Mouse (Mus musculus) bone marrow, adult 2 months (tissue): ENCODE data around the gene Sgk1. TPM values are rescaled to one million over a fixed set of nuclear protein-coding genes. Genes with fewer than 3 reads are reported as not detected.

Source experiments
- H3K27ac ChIP-seq: fragments of 200-500 bp; 2 replicates; pipeline ENCODE4 v1.5.1; 2012; ENCODE audit warnings: low read depth, mild to moderate bottlenecking, control low read depth, inconsistent platforms, low read length; ENCODE audit not compliant: control insufficient read depth, poor library complexity, insufficient read depth
- H3K4me1 ChIP-seq: fragments of 200-500 bp; 2 replicates; pipeline ENCODE4 v1.6.1; 2011; ENCODE audit warnings: low read length; ENCODE audit not compliant: control insufficient read depth, insufficient read depth
- H3K4me3 ChIP-seq: fragments of 200-500 bp; replicated peaks from 2 replicates; pipeline ENCODE3; 2011; ENCODE audit warnings: mild to moderate bottlenecking, low read depth, low read length, control low read depth; ENCODE audit not compliant: control insufficient read depth
- CTCF ChIP-seq: fragments of 200-500 bp; IDR thresholded peaks from 2 replicates; pipeline ENCODE4 v1.5.1; 2011; ENCODE audit warnings: low read length, control low read depth; ENCODE audit not compliant: control insufficient read depth, insufficient read depth
- POLR2A ChIP-seq: fragments of 200-500 bp; IDR thresholded peaks from 2 replicates; pipeline ENCODE4 v1.6.1; 2011; ENCODE audit warnings: low read depth, mild to moderate bottlenecking, control low read depth, low read length, borderline replicate concordance; ENCODE audit not compliant: control insufficient read depth
- WGBS: fragments of 180-500 bp; shearing (Covaris S2); methylation state at CpG from one replicate; pipeline ENCODE4 v1.1.7; 2018; 5-methylcytosine and 5-hydroxymethylcytosine counted together
- polyA plus RNA-seq: library from polyadenylated mRNA; stranded (reverse); fragments of >200 nt; gene quantifications from 2 replicates; pipeline ENCODE4 v1.2.4, GENCODE M21; 2011; ENCODE audit warnings: low replicate concordance; ENCODE audit not compliant: missing spikeins, insufficient read depth, insufficient read length

Gene Sgk1
- polyA plus RNA-seq, 1 experiment: 17.1 TPM

- 88% methylated on average over 10 of the region's 10 CpGs for WGBS
- TF ChIP-seq CTCF (no peak), POLR2A (no peak)
Measured at GRCm38 (mm10) chr10:21845601-21846282, 36.2 kb upstream of the Sgk1 start.

GRCm38 (mm10) chr10:21846366-21846765 is 35.6 kb upstream of the Sgk1 start:
- 78% methylated on average over 9 of the region's 9 CpGs for WGBS
- no peak overlapping the region for H3K27ac ChIP-seq
- no peak overlapping the region for H3K4me3 ChIP-seq
- no peaks in the 10 kb centered on the region; the same call in 1 of the 2 replicates for H3K4me1 ChIP-seq
- TF ChIP-seq CTCF: no peak
- no peak for TF ChIP-seq POLR2A

More at GRCm38 (mm10) chr10:21845601-21846282, 36.2 kb upstream of the Sgk1 start:
- H3K27ac ChIP-seq: no peak overlapping the region
- H3K4me3 ChIP-seq: no peak overlapping the region
- no peaks in the 10 kb centered on the region; the same call in 1 of the 2 replicates for H3K4me1 ChIP-seq

- TF ChIP-seq POLR2A: no peak
- TF ChIP-seq CTCF: no peak
- H3K4me3 ChIP-seq: no peak overlapping the region
- no peak overlapping the region for H3K27ac ChIP-seq
- 71% methylated on average over 11 of the region's 11 CpGs for WGBS
- H3K4me1 ChIP-seq: no peaks in the 10 kb centered on the region; the same call in 1 of the 2 replicates
Measured at GRCm38 (mm10) chr10:21847026-21847820, 34.8 kb upstream of the Sgk1 start.

- WGBS: 87% methylated on average over 16 of the region's 16 CpGs
- no peak overlapping the region for H3K27ac ChIP-seq
- no peak overlapping the region for H3K4me3 ChIP-seq
- no peak for TF ChIP-seq POLR2A
- no peak for TF ChIP-seq CTCF
- H3K4me1 ChIP-seq: no peaks in the 10 kb centered on the region; the same call in 1 of the 2 replicates
Measured at GRCm38 (mm10) chr10:21847931-21848670, 33.9 kb upstream of the Sgk1 start.

- Histone ChIP-seq H3K27ac (no peak overlapping the region), H3K4me1 (no peaks in the 10 kb centered on the region; the same call in 1 of the 2 replicates), H3K4me3 (no peak overlapping the region)
- TF ChIP-seq POLR2A: no peak
- no peak for TF ChIP-seq CTCF
- WGBS: 83% methylated on average over 8 of the region's 8 CpGs
Measured at GRCm38 (mm10) chr10:21849251-21849650, 32.7 kb upstream of the Sgk1 start.

GRCm38 (mm10) chr10:21850330-21850729 is 31.7 kb upstream of the Sgk1 start:
- Histone ChIP-seq H3K27ac (no peak overlapping the region), H3K4me1 (no peaks in the 10 kb centered on the region; the same call in 1 of the 2 replicates), H3K4me3 (no peak overlapping the region)
- TF ChIP-seq POLR2A (no peak), CTCF (no peak)
- WGBS: 76% methylated on average over 3 of the region's 3 CpGs

GRCm38 (mm10) chr10:21853122-21853521 is 28.9 kb upstream of the Sgk1 start:
- no peaks in the 10 kb centered on the region for H3K4me1 ChIP-seq
- H3K4me3 ChIP-seq: no peak overlapping the region
- H3K27ac ChIP-seq: no peak overlapping the region
- WGBS: 90% methylated on average over 6 of the region's 6 CpGs
- no peak for TF ChIP-seq POLR2A
- no peak for TF ChIP-seq CTCF

- H3K27ac ChIP-seq: no peak overlapping the region
- H3K4me3 ChIP-seq: no peak overlapping the region
- TF ChIP-seq POLR2A: no peak
- no peak for TF ChIP-seq CTCF
- WGBS: 84% methylated on average over 14 of the region's 14 CpGs
- no peaks in the 10 kb centered on the region for H3K4me1 ChIP-seq
Measured at GRCm38 (mm10) chr10:21853566-21854328, 28.2 kb upstream of the Sgk1 start.
